Mouse (Mus musculus): ENCODE data around the gene Rpl6. TPM values are rescaled to one million over a fixed set of nuclear protein-coding genes. Genes with fewer than 3 reads are reported as not detected.

Rpl6 gene
- 100 to 1,000 TPM; 614 to 668 TPM for total RNA-seq (2023)

DNA sequence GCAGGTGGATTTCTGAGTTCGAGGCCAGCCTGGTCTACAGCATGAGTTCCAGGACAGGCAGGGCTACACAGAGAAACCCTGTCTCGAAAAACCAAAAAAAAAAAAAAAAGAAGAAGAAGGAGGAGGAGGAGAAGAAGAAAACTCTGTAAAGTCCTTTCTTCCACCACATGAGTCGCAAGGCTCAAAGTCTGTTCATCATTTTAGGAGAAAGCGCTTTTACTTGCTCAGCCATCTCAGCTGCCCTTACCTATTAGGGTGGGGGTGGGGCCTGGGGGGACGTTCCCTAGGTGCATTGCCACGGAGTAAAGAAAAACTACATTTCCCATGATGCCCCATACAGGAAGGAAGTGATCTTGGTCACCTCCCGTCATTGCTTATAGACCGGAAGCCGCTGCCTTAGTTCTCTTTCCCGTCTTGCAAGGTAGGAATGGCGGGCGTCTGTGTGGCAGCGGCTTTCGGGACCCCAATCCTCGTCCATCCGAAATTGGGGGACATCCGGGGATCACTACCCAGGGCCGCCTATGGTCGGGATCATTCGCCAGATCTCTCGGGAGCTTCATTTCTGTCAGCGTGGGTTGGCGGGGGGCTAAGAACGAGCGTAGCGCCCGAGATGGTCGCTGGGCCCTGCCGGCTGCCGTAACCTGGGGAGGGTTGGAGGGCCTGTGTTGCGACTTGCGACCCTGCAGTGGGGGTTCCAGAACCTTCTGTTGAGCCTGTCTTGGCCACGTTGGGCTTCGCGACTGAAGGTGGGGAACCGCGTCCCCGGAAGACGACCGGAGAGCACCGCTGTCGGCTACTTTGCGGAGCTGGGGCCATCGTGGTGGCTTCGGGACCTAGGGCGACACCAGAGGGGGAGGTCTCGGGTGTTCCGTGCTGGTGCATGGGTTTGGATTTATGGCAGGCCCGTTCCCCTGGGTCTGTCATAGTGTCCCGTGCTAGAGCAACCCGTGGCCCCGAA lies at the start of gene Rpl6:
Rpl6 (plus strand) TSS at position 350 of the 958 bp plus-strand sequence.

DNA sequence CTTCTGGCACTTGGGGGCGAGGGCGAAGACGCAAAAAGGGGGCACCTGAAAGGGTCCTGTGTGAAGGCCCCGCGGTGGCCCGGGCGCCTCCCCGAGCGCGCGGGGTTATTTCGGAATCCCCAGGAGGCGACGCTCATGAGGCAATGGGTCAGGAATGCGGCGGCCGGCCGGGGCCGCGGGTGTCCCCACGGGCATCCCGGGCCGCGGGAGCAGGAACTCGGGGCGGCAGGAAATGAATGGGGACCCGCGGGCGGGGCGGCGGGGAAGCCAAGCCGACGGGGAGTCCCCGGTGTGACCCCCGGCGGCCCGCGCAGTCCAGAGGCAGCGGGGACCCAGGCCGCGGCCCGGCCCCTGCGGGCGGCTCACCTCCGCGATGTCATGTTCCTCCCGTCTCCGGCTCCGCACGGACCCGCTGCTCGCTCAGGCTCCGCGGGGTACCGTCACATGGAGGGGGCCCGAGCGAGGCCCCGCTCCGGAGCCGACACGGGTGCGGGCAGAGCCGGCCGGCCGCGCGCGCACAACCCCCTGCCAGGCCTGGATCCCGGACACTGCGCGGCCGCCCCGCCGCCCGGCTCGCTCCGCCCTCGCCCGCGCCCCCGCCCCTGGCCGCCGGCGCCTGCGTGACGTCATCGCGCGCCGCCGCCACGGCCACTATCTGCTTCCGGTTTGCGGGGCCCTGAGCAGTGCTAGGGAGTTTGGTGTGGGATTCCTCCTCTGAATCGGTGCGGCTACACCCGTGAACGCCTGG lies 13.3 kb upstream of the Rpl6 start, which contains the start of gene Ptpn11:
Ptpn11 (minus strand) TSS at position 562 of the 748 bp plus-strand sequence.

DNA sequence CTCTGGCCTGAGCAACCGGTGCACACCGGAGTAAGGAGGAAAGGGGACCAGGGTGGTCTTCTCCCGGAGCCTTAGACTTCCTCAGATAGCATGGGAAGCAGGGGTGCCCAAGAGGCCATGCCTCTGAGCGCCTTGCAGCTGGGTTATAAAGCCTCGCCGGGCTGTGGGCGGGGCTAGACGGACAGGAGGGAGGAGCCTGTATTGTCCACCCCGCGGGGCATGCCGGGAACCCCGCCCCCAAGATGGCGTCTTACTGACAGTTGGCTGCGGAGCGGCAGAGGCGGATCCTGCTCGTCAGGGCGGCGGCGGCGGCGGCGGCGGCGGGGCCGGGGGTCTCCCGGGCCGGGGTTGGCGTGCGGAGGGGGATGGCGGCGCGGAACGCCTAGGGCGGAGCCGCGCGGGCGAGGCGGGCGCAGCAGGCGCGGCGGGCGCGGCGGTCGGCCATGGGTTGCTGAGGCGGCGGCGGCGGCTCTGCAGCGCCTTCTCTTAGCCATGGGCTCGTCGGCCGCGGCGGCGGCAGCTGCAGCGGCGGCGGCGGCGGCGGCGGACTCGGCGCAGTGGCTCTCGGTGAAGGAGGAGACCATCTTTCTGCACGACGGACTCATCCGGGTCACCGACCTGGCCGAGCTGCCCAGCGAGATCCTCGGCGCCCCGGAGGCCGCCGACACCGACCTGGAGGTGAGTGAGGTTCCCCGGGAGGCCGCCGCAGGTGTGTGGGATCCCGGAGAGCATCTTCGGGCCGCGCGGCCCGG lies 15.9 kb downstream of the Rpl6 start, which contains the start of gene Hectd4:
Hectd4 (plus strand) TSS at position 240 of the 752 bp plus-strand sequence.

Other genes starting within 250 kb of the Rpl6 start
- gene Rph3a, start 194.4 kb upstream of the Rpl6 start, total RNA-seq (2023): under 1 TPM in 1 of 2 experiments, not detected in 1; 0.31 TPM
- 10 to 100 TPM; 34.8 to 36.0 TPM for gene Ptpn11, start 13.1 kb upstream of the Rpl6 start, total RNA-seq (2023)
- 10 to 100 TPM; 30.0 to 35.3 TPM for gene Hectd4, start 15.7 kb downstream of the Rpl6 start, total RNA-seq (2023)
- 100 to 1,000 TPM; 120 to 127 TPM for gene Trafd1, start 181.2 kb downstream of the Rpl6 start, total RNA-seq (2023)
- 10 to 100 TPM; 11.1 to 12.8 TPM for gene Naa25, start 193.5 kb downstream of the Rpl6 start, total RNA-seq (2023)
- gene Tmem116, start 247.4 kb downstream of the Rpl6 start, total RNA-seq (2023): 1 to 10 TPM in 1 of 2 experiments, not detected in 1; 1.0 TPM
- 100 to 1,000 TPM; 140 to 185 TPM for gene Erp29, start 248.0 kb downstream of the Rpl6 start, total RNA-seq (2023)